Mouse (Mus musculus): ENCODE measurements around the gene Map3k5. TPM values are rescaled to one million over a fixed set of nuclear protein-coding genes. Genes with fewer than 3 reads are reported as not detected.
A peak's percentile ranks its signal among the peaks of the same experiment; 100 is the strongest.

Map3k5 gene
- polyA plus RNA-seq, 1 experiment from 2014 or later: 0.88 TPM

GRCm38 (mm10) chr10:20148130-20148772 lies 214.0 kb downstream of the Map3k5 start, which contains the start of gene Map7:
TSS of gene Map7 (plus strand) at chr10:20148471.
- Histone ChIP-seq H3K9ac (replicated peaks) (peak within 1 kb of the TSS; percentile 53), H3K27ac (replicated peaks) (no peak within 1 kb of the TSS), H3K27me3 (peaks cover 26% of the 10 kb centered on the region), H3K9me3 (no peaks in the 10 kb centered on the region), H3K36me3 (no peaks in the 10 kb centered on the region), H3K4me1 (peaks cover 22% of the 10 kb centered on the region), H3K4me2 (replicated peaks) (peak within 1 kb of the TSS; percentile 98), H3K4me3 (peak within 1 kb of the TSS; percentile 69)
- peak; percentile 4; the same call in 1 of the 2 replicates for ATAC-seq (replicated peaks)
- 4% methylated on average over 51 of the region's 51 CpGs for WGBS

- no peaks in the 10 kb centered on the region for H3K9me3 ChIP-seq
- H3K27ac ChIP-seq (replicated peaks): no peak overlapping the region
- H3K4me3 ChIP-seq: peak overlapping the region; percentile 69
- no peaks in the 10 kb centered on the region for H3K36me3 ChIP-seq
- H3K4me2 ChIP-seq (replicated peaks): peak overlapping the region; percentile 98
- peaks cover 22% of the 10 kb centered on the region for H3K4me1 ChIP-seq
- H3K9ac ChIP-seq (replicated peaks): peak overlapping the region; percentile 53
- ATAC-seq (replicated peaks): peak; percentile 77
- H3K27me3 ChIP-seq: peaks cover 26% of the 10 kb centered on the region
- WGBS: 0% methylated on average over 51 of the region's 58 CpGs
These were observed 214.5 kb downstream of the Map3k5 start for GRCm38 (mm10) chr10:20148773-20149120.

- H3K9me3 ChIP-seq: no peaks in the 10 kb centered on the region
- under 1% methylated on average over 61 of the region's 74 CpGs for WGBS
- peaks cover 26% of the 10 kb centered on the region for H3K27me3 ChIP-seq
These were observed 215.0 kb downstream of the Map3k5 start for GRCm38 (mm10) chr10:20149121-20149834.

GRCm38 (mm10) chr10:20149835-20150355 lies 215.6 kb downstream of the Map3k5 start:
- H3K27me3 ChIP-seq: peaks cover 26% of the 10 kb centered on the region
- H3K4me1 ChIP-seq: peaks cover 22% of the 10 kb centered on the region
- H3K4me3 ChIP-seq: peak overlapping the region; percentile 69
- H3K9me3 ChIP-seq: no peaks in the 10 kb centered on the region
- 1% methylated on average over 13 of the region's 13 CpGs for WGBS
- no peak for ATAC-seq (replicated peaks)
- no peaks in the 10 kb centered on the region for H3K36me3 ChIP-seq
- peak overlapping the region; percentile 53 for H3K9ac ChIP-seq (replicated peaks)
- peak overlapping the region; percentile 98 for H3K4me2 ChIP-seq (replicated peaks)
- H3K27ac ChIP-seq (replicated peaks): no peak overlapping the region

More at GRCm38 (mm10) chr10:20149121-20149834, 215.0 kb downstream of the Map3k5 start:
- Histone ChIP-seq H3K4me2 (replicated peaks) (peak overlapping the region; percentile 98), H3K4me3 (peak overlapping the region; percentile 69), H3K36me3 (no peaks in the 10 kb centered on the region), H3K9ac (replicated peaks) (peak overlapping the region; percentile 53), H3K27ac (replicated peaks) (no peak overlapping the region), H3K4me1 (peaks cover 22% of the 10 kb centered on the region)
- peak; percentile 71 for ATAC-seq (replicated peaks)

GRCm38 (mm10) chr10:20152131-20152530 lies 217.9 kb downstream of the Map3k5 start:
- Histone ChIP-seq H3K36me3 (no peaks in the 10 kb centered on the region), H3K27ac (replicated peaks) (no peak overlapping the region), H3K27me3 (peaks cover 20% of the 10 kb centered on the region), H3K9me3 (no peaks in the 10 kb centered on the region), H3K4me3 (no peak overlapping the region), H3K4me2 (replicated peaks) (no peak overlapping the region), H3K4me1 (peaks cover 22% of the 10 kb centered on the region), H3K9ac (replicated peaks) (no peak overlapping the region)
- ATAC-seq (replicated peaks): no peak
- 94% methylated on average over 1 of the region's 1 CpGs for WGBS

GRCm38 (mm10) chr10:20153507-20153906 lies 219.2 kb downstream of the Map3k5 start:
- H3K9me3 ChIP-seq: no peaks in the 10 kb centered on the region
- no peaks in the 10 kb centered on the region for H3K36me3 ChIP-seq
- WGBS: 30% methylated on average over 2 of the region's 2 CpGs
- no peak overlapping the region for H3K4me2 ChIP-seq (replicated peaks)
- peaks cover 17% of the 10 kb centered on the region for H3K4me1 ChIP-seq
- H3K27ac ChIP-seq (replicated peaks): no peak overlapping the region
- H3K9ac ChIP-seq (replicated peaks): no peak overlapping the region
- no peak for ATAC-seq (replicated peaks)
- H3K27me3 ChIP-seq: peaks cover 13% of the 10 kb centered on the region
- H3K4me3 ChIP-seq: no peak overlapping the region

- Histone ChIP-seq H3K4me2 (replicated peaks) (no peak overlapping the region), H3K27me3 (peaks cover 6% of the 10 kb centered on the region), H3K27ac (replicated peaks) (no peak overlapping the region), H3K36me3 (no peaks in the 10 kb centered on the region), H3K9ac (replicated peaks) (no peak overlapping the region), H3K9me3 (no peaks in the 10 kb centered on the region), H3K4me1 (no peaks in the 10 kb centered on the region), H3K4me3 (no peak overlapping the region)
- WGBS: 80% methylated on average over 7 of the region's 7 CpGs
- ATAC-seq (replicated peaks): no peak
These were observed 221.1 kb downstream of the Map3k5 start for GRCm38 (mm10) chr10:20155401-20155800.

GRCm38 (mm10) chr10:20157021-20157726 lies 222.9 kb downstream of the Map3k5 start:
- no peak overlapping the region for H3K9ac ChIP-seq (replicated peaks)
- 80% methylated on average over 8 of the region's 8 CpGs for WGBS
- H3K27ac ChIP-seq (replicated peaks): no peak overlapping the region
- H3K4me2 ChIP-seq (replicated peaks): no peak overlapping the region
- no peak overlapping the region for H3K4me3 ChIP-seq
- H3K27me3 ChIP-seq: no peaks in the 10 kb centered on the region
- no peaks in the 10 kb centered on the region for H3K4me1 ChIP-seq
- no peaks in the 10 kb centered on the region for H3K36me3 ChIP-seq
- no peaks in the 10 kb centered on the region for H3K9me3 ChIP-seq
- ATAC-seq (replicated peaks): no peak

- Histone ChIP-seq H3K27ac (replicated peaks) (no peak overlapping the region), H3K27me3 (no peaks in the 10 kb centered on the region), H3K36me3 (no peaks in the 10 kb centered on the region), H3K4me1 (no peaks in the 10 kb centered on the region), H3K9ac (replicated peaks) (no peak overlapping the region), H3K4me2 (replicated peaks) (no peak overlapping the region), H3K9me3 (no peaks in the 10 kb centered on the region), H3K4me3 (no peak overlapping the region)
- 76% methylated on average over 4 of the region's 4 CpGs for WGBS
- ATAC-seq (replicated peaks): no peak
These were observed 224.5 kb downstream of the Map3k5 start for GRCm38 (mm10) chr10:20158756-20159155.

GRCm38 (mm10) chr10:20159308-20159707 lies 225.0 kb downstream of the Map3k5 start:
- H3K36me3 ChIP-seq: no peaks in the 10 kb centered on the region
- WGBS: 91% methylated on average over 5 of the region's 5 CpGs
- H3K9ac ChIP-seq (replicated peaks): no peak overlapping the region
- H3K4me3 ChIP-seq: no peak overlapping the region
- no peaks in the 10 kb centered on the region for H3K9me3 ChIP-seq
- H3K4me2 ChIP-seq (replicated peaks): no peak overlapping the region
- H3K27me3 ChIP-seq: no peaks in the 10 kb centered on the region
- no peaks in the 10 kb centered on the region for H3K4me1 ChIP-seq
- ATAC-seq (replicated peaks): no peak
- H3K27ac ChIP-seq (replicated peaks): no peak overlapping the region

- no peak for ATAC-seq (replicated peaks)
- 75% methylated on average over 8 of the region's 8 CpGs for WGBS
- Histone ChIP-seq H3K4me1 (no peaks in the 10 kb centered on the region), H3K4me2 (replicated peaks) (no peak overlapping the region), H3K27me3 (no peaks in the 10 kb centered on the region), H3K36me3 (no peaks in the 10 kb centered on the region), H3K27ac (replicated peaks) (no peak overlapping the region), H3K4me3 (no peak overlapping the region), H3K9me3 (no peaks in the 10 kb centered on the region), H3K9ac (replicated peaks) (no peak overlapping the region)
These were observed 226.6 kb downstream of the Map3k5 start for GRCm38 (mm10) chr10:20160914-20161313.

GRCm38 (mm10) chr10:20164810-20165209 lies 230.5 kb downstream of the Map3k5 start:
- Histone ChIP-seq H3K4me3 (no peak overlapping the region), H3K27me3 (no peaks in the 10 kb centered on the region), H3K9me3 (no peaks in the 10 kb centered on the region), H3K9ac (replicated peaks) (no peak overlapping the region), H3K36me3 (no peaks in the 10 kb centered on the region), H3K27ac (replicated peaks) (no peak overlapping the region), H3K4me2 (replicated peaks) (no peak overlapping the region), H3K4me1 (no peaks in the 10 kb centered on the region)
- 91% methylated on average over 5 of the region's 5 CpGs for WGBS
- ATAC-seq (replicated peaks): no peak

Measured in forebrain, embryonic 15.5 days (tissue).